16 mouse cellular contexts compared by ENCODE assay signal in the genomic region with DNA sequence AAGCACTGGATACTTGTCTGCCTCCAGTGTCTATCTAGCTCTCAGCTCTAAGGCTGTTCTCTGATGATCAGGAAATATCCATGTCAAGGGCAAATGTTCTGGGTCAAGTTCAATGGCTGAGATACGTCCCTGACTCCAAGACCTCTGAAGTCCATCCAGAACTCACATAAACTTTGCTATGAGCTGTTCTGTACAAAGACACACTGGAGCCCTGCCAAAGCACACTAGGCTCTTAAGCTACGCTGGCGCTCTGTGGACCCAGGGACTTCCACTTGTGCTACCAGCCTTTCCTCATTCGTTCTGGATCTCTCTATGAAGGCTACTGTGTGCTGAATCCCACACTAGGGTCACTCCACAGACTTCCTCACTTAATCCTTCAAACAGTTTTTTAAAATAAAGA. TPM values are rescaled to one million over a fixed set of nuclear protein-coding genes. Genes with fewer than 3 reads are reported as not detected.
A peak's percentile ranks its signal among the peaks of the same experiment; 100 is the strongest.
DNase-seq lines count a peak whose midpoint lies in the region; ATAC-seq and TF ChIP-seq lines count a peak whose summit lies in the region.
"Had no signal": no experiment of that assay in that cellular context is flagged by ENCODE, and none has a peak within 500 bp of the region (broad histone marks: within the 10 kb centered on the region; RNA-seq: fewer than 3 reads in every experiment).

No protein-coding gene starts in this region.

- no peaks in the 10 kb centered on the region for H3K4me1 ChIP-seq in kidney, adult 2 months (ENCODE audit: control insufficient read depth, insufficient read depth, low read length)
- H3K4me1 ChIP-seq in lung, embryonic 16.5 days (replicated peaks; ENCODE audit: control insufficient read depth, insufficient read depth, low read length): no peaks in the 10 kb centered on the region

- DNase-seq in kidney, adult 2 months: peak; percentile 17
- DNase-seq in kidney, adult 11 months: no peak
- peak; percentile 84 to 92 for DNase-seq in adrenal gland, adult (ENCODE audit: inconsistent age in 2 of 2, low spot score in 1 of 2)
- peak; percentile 81 for DNase-seq in adrenal gland, postnatal 14 days
- DNase-seq in cerebellum, adult 8-10 months: no peak
- DNase-seq in thymus, postnatal 14 days: no peak
- DNase-seq in retina, postnatal 1 day: no peak
- DNase-seq: cerebellum, adult 18-20 months; embryo, embryonic 11 days; right cerebral cortex, postnatal 4 days had no signal

- no peak overlapping the region for H3K27ac ChIP-seq in kidney, adult 2 months (ENCODE audit: insufficient read depth, low read depth, low read length)
- no peak overlapping the region for H3K27ac ChIP-seq in lung, embryonic 16.5 days (ENCODE audit: low read length)
- H3K27ac ChIP-seq: hindbrain, embryonic 10.5 days; limb, embryonic 13.5 days; midbrain, embryonic 10.5 days had no signal

- H3K9me3 ChIP-seq in lung, embryonic 16.5 days (ENCODE audit: control insufficient read depth, low read length): no peaks in the 10 kb centered on the region
- H3K9me3 ChIP-seq: hindbrain, embryonic 10.5 days; limb, embryonic 13.5 days; midbrain, embryonic 10.5 days had no signal

- H3K4me3 ChIP-seq in kidney, adult 2 months (ENCODE audit: insufficient read depth, low read depth, low read length): no peak overlapping the region
- no peak overlapping the region for H3K4me3 ChIP-seq in lung, embryonic 16.5 days (ENCODE audit: low read length)
- H3K4me3 ChIP-seq: hindbrain, embryonic 10.5 days; limb, embryonic 13.5 days; midbrain, embryonic 10.5 days had no signal

- H3K9ac ChIP-seq in lung, embryonic 16.5 days (ENCODE audit: low read length): no peak overlapping the region
- H3K9ac ChIP-seq: limb, embryonic 13.5 days had no signal

- 50% methylated on average over 4 of the region's 4 CpGs for WGBS in kidney, adult 2 months
- WGBS in lung, embryonic 16.5 days: 20% methylated on average over 4 of the region's 4 CpGs

- TF ChIP-seq POLR2A in kidney, adult 2 months (IDR thresholded peaks at IDR 0.05; ENCODE audit: low read depth, low read length): no peak

- H3K36me3 ChIP-seq in kidney, adult 2 months (ENCODE audit: control insufficient read depth, insufficient read depth, low read length): no peaks in the 10 kb centered on the region
- no peaks in the 10 kb centered on the region for H3K36me3 ChIP-seq in lung, embryonic 16.5 days (ENCODE audit: control insufficient read depth, insufficient read depth, low read length)
- H3K36me3 ChIP-seq: hindbrain, embryonic 10.5 days; limb, embryonic 13.5 days; midbrain, embryonic 10.5 days had no signal

- no peak for TF ChIP-seq CTCF in kidney, adult 2 months (conservative IDR thresholded peaks at IDR 0.05; ENCODE audit: insufficient read depth, insufficient read length, low read depth, low read length)

- no peak overlapping the region for H3K4me2 ChIP-seq in lung, embryonic 16.5 days (ENCODE audit: low read depth, low read length)
- H3K4me2 ChIP-seq: limb, embryonic 13.5 days had no signal

- no peaks in the 10 kb centered on the region for H3K27me3 ChIP-seq in kidney, adult 2 months (replicated peaks; ENCODE audit: control insufficient read depth, insufficient read depth, low read length)
- no peaks in the 10 kb centered on the region for H3K27me3 ChIP-seq in lung, embryonic 16.5 days (ENCODE audit: control insufficient read depth, insufficient read depth, low read depth, low read length)
- H3K27me3 ChIP-seq: limb, embryonic 13.5 days had no signal

- peak; percentile 87; the same call in 1 of the 2 replicates for ATAC-seq in lung, embryonic 16.5 days (ENCODE audit: low read depth)
- ATAC-seq: intestine, postnatal 0 days had no signal

RNA-seq across cellular contexts. Expression of a gene that starts 4.2 kb away (rescaled TPM):
- 0.52 and 1.2 TPM in 2 replicates for polyA plus RNA-seq in kidney, adult 2 months (2012; rRNA removed)
- 6.8 and 95.2 TPM in 2 replicates for total RNA-seq in adrenal gland, postnatal 14 days (2021)
- 0.18 and 0.64 TPM in 2 replicates for polyA plus RNA-seq in lung, embryonic 16.5 days (2015; fragmentation: Nextera tagmentation; extraction: Ambion mirVana)
- polyA plus RNA-seq: hindbrain, embryonic 10.5 days; intestine, postnatal 0 days; limb, embryonic 13.5 days; midbrain, embryonic 10.5 days; stomach, embryonic 14.5 days had no signal

Comparison
In these comparisons a context has a peak if more than half of its experiments do, and no peak if none do; other contexts are left out.
1. DNase-seq: peak in kidney, adult 2 months (single experiment), adrenal gland, adult (2 of 2) and adrenal gland, postnatal 14 days (single experiment); none in kidney, adult 11 months (single experiment), cerebellum, adult 8-10 months (single experiment), thymus, postnatal 14 days (single experiment) and retina, postnatal 1 day (single experiment).